Mouse (Mus musculus) cerebellum, postnatal 25 days (tissue): ENCODE data around the gene Shmt2.

Source experiments
- DNase-seq, 2 experiments: peaks; one replicate each; pipeline ENCODE4 v3.0.0; 2021; ENCODE audit warnings: mixed read lengths in 2 of 2

The Shmt2 gene

DNA sequence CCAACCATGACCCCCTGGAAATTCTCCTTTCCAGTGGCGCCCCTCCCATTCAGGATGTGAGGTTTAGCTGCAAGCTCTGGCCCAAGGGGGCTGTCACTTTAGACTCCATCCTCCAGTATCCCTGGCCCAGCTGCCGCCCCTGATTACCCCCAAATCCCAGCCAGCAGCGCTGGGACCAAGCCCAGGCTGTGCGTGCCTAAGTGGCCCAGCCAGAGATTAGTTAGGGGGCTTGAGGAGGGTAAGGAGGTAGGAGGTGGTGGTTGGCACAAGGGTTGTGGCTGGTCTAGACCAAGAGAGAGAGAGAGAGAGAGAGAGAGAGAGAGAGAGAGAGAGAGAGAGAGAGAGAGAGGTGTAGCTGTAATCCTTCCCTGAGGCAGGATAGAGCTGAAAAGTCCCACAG is 9.3 kb upstream of the Shmt2 start:
- no peak for DNase-seq

GRCm38 (mm10) chr10:127530945-127531344 is 8.7 kb upstream of the Shmt2 start:
- no peak for DNase-seq

DNA sequence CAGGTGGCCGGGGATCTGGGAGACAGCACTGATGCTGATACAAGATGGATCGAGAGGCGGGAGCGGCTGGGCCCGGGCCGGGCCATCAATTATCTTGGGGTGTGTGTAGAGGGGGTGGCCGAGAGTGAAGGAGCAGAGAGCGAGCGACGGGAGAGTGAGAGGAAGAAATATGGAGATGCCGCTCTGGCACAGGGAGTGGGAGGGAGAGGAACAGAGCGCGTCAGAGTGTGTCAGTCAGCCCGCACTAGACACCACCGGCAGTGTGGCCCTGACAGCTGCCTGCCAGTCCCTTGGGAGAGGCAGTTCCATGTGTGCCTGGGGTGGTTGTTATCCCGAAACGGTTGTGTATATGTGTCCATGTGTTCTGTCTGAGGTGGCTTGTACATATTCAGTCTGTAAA is 5.2 kb upstream of the Shmt2 start:
- DNase-seq: no peak

DNA sequence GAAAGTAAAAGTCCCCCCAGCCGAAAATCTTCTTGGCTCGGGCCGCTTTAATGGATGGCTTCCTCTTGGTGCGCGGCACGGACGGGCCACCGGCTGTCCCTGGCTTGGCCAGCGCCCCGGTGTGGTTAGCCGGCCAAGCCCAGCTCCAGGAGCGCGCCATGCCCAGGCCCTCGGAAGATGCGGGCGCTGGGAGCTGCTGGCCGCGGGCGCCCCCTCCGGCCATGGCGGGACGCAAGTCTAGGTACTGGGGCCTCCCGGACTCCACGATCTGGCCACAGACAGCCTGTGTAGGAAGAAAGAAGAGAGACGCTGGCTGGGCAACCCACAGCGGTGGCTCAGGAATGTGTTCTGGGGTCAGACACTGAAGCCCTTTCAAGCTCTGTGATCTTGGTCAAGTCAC is 4.4 kb upstream of the Shmt2 start:
- DNase-seq: peak; percentile 77 to 87

DNA sequence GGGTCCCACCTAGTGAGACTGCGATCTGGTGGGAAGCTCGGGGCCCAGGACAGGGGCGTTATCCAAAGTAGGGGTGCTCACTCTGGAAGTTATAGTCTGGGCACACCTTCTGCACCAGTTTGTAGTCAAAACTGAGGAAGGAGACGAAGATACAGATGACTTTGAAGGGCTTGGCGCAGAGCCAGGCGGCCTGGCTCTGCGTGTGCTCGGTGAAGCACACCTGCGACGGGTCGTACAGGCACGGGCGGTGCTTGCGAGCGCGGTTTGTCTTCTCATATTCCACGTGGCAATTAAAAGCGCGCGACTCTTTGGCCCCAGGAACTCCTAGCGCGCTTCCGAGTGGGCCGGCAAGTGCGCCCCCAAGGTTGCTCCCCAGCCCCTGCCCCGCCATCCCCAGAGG is 3.8 kb upstream of the Shmt2 start:
- DNase-seq: peak in 1 of 2 experiments; percentile 50

GRCm38 (mm10) chr10:127524646-127525255 is 2.5 kb upstream of the Shmt2 start:
- no peak for DNase-seq

- DNase-seq: no peak
Observed at GRCm38 (mm10) chr10:127521611-127522080, 598 bp downstream of the Shmt2 start.

GRCm38 (mm10) chr10:127520714-127521357 is 1.4 kb downstream of the Shmt2 start:
- DNase-seq: no peak

DNA sequence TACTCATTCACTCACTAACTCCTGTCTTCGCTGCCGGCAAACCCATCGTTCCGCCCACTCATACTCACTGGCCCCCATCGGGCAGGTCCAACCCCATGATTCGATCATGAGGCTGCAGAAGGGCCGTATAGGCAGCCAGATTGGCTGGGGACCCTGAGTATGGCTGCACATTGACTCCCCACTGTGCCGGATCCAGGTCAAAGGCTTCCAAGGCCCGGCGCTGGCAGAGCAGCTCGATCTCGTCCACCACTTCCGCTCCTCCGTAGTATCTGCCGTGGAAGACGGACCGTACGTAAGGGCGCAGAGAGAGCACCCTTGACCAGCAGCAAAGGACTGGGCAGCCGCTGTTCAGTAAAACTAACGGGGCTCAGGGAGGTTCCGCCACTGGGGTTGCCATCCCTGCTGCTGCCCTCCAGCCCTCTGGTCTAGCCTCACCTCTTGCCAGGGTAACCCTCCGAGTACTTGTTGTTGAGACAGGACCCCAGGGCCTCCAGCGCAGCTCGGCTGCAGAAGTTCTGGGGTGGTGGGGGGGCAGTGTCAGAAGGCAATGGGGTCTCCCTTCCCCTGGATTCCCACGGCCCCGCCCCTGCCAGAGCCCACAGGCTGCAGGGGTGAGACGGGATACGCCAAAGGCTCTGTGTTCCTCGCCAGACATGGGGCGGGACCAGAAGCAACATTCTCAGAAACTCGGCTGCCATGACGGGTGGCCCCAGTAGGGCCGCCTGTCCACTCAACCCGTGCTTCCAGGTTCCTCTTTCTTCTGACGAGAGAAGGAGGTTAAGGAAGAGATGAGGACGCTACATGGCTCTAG is 2.1 kb downstream of the Shmt2 start:
- DNase-seq: no peak

- DNase-seq: peak in 1 of 2 experiments; percentile 50
Observed at GRCm38 (mm10) chr10:127519041-127519701, 3.1 kb downstream of the Shmt2 start.

- no peak for DNase-seq
Observed at GRCm38 (mm10) chr10:127517941-127518340, 4.3 kb downstream of the Shmt2 start.

DNA sequence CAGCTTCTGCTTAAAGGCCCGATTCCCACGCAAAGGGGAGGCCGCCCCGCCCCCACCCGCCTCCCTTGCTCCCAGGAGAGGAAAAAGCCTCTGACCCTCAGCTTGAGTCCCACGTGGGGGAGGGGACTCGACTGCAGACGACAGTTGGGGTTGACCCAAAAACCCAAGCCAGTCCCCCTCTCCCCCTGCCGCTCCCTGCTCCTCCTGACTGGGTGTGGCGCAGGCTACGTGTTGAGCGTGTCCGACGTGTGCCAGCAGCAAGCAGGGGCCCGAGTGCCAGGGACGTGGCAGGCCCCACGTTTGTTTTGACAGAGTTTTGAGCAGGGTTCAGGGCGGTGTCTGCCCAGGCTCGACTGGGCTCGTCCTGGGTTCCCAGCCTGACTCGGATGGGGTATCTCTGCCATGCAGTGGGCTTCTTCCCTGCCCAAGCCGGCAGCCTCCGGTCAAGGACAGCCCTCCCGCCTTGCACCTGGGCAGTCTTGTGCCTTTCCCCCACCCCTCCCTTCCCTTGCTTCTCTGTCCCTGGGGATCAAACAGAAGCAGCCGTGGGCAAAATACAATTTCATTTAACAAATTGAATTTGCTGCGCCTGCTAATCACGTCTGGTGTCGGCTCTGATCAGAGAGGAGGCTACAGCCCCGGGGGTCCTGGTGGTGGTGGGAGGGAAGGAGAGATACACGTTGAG is 5.5 kb downstream of the Shmt2 start:
- DNase-seq: no peak

DNA sequence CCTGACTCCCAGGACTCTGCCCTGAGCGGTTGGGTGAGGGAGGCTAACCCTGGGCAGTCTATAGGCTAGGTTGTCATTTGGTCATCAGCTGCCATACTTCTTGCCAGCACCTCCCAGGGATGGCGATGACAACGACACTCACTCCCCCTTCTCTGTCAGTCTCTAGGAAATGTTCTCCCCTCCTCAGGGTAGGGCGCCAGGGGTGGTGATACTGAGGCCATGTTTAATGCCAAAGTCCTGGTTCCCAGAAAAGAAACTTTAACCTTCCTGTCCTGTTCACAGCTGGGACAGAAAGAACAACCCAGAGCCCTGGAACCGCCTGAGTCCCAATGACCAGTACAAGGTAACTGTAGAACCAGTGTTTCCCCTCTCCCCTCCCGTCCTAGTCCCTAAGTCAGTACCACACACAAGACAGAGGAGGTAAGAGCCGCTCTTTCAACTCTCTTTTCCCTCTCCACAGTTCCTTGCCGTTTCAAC is 6.2 kb downstream of the Shmt2 start:
- no peak for DNase-seq

GRCm38 (mm10) chr10:127515271-127515982 is 6.8 kb downstream of the Shmt2 start:
- no peak for DNase-seq

GRCm38 (mm10) chr10:127514764-127515163 is 7.5 kb downstream of the Shmt2 start, which contains the start of gene Ndufa4l2:
Gene Ndufa4l2 (plus strand): TSS chr10:127514967.
- DNase-seq: no peak

DNA sequence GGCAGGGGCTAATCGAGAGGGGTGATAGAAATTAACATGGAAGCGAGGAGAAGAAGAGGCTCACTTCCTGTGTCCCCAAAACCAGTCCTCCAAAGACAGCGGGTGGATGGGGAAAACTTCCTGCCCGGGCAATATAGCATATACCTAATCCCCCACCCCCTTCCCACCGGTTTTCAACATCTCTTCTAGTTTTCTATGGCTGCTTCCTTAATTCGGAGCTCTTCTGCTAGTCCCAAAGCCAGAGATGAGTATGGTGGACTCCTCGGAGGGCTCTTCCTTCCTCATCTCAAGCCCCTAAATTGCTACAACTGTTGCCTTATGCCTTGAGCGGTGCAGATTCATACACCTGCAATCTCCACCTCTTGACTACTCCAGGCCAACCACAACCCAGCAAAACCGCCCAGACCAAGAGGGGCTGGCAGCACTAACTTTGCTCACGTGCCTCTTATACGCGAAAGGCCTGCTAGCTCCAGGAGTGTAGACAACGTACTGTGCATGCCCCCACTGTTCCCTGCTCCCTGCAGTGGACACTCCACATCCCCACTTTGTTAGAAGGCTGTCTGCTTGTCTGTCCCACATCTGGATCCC is 8.0 kb downstream of the Shmt2 start:
- DNase-seq: no peak

- peak in 1 of 2 experiments; percentile 41 for DNase-seq
Observed at GRCm38 (mm10) chr10:127513501-127514091, 8.6 kb downstream of the Shmt2 start.

- DNase-seq: peak; percentile 96 to 98
Observed at GRCm38 (mm10) chr10:127512813-127513212, 9.4 kb downstream of the Shmt2 start.

- DNase-seq: no peak
Observed at GRCm38 (mm10) chr10:127512307-127512666, 10.0 kb downstream of the Shmt2 start.

DNA sequence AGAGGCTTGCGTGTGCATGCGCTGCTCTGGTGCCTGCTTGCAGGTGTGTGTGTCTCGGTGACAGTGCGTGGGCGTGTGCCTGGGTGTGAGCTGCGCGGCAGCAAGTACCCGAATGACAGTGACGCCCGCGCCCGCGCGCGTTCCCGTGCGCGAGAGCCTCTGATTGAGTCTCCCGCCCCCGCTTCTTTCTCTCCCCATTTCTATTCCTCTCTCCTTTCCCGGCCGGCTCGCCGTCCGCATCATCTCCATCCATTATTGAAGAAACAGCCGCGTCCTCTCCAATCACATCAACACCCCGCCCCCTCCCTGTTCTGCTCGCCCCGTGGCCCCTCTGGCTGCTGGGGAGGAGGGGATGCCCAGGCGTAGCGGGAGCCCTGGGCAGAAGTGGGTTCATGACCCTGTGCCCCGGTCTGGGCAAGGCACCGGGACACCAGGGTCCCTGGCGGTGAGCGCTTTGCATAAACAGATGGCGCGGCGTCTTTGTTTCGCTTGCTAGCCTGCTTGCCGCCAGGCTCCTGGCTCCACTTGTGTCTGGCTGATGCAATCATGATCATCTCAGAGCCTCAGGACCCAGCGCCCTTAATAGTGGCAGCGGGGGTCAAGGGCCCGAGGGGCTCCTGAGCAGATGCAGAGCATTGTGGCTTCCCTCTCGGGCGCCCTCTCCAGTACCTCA is 10.5 kb downstream of the Shmt2 start:
- DNase-seq: peak; percentile 89 to 94
